Mouse (Mus musculus) heart, adult 2 months (tissue): ENCODE results near the gene Vwa3b.

Experiments used
- EP300 ChIP-seq: fragments of 200-500 bp; IDR thresholded peaks from 2 replicates; pipeline ENCODE4 v1.6.1; 2011; ENCODE audit warnings: low read depth, low read length, control low read depth; ENCODE audit not compliant: insufficient read depth
- POLR2A ChIP-seq: fragments of 200-500 bp; IDR thresholded peaks from 2 replicates; pipeline ENCODE4 v1.6.1; 2011; ENCODE audit warnings: mild to moderate bottlenecking, low read depth, low read length, control low read depth; ENCODE audit not compliant: insufficient read depth

DNA sequence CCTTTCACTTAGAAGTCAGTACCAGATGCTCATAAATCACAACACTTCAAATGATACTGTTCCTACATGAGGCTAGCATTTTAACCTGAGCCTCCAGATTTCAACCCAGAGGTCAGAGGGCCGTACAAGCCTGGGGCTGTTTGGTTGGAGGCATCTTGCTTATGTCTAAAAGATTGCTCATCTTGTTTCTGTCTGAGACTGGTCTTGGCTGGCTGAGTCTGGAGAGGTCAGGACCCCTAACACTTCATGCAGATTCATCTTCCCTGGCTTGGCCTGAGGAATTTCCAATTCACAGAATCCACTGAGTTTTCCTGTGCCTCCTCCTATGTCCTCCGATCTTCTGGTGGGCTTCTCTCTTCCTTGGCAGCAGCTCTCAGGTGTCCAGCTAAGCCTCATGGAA is 57.7 kb downstream of the Vwa3b start:
- TF ChIP-seq POLR2A: no peak
- no peak for TF ChIP-seq EP300
